Comparison of ENCODE assay signal across 10 mouse cellular contexts in genomic region chr4:130552312-130553120, GRCm38 (mm10). TPM values are rescaled to one million over a fixed set of nuclear protein-coding genes. Genes with fewer than 3 reads are reported as not detected.
DNase-seq lines count a peak whose midpoint lies in the region; ATAC-seq and TF ChIP-seq lines count a peak whose summit lies in the region.
"Had no signal": no experiment of that assay in that cellular context is flagged by ENCODE, and none has a peak within 500 bp of the region (broad histone marks: within the 10 kb centered on the region; RNA-seq: fewer than 3 reads in every experiment).

No protein-coding gene starts in this region.

- 20% methylated on average over 8 of the region's 8 CpGs for WGBS in intestine, embryonic 14.5 days
- 45% methylated on average over 8 of the region's 8 CpGs for WGBS in intestine, postnatal 0 days
- WGBS in hindbrain, embryonic 11.5 days = 27% methylated on average over 8 of the region's 8 CpGs
- WGBS in midbrain, embryonic 10.5 days = 41% methylated on average over 8 of the region's 8 CpGs

- no peaks in the 10 kb centered on the region for H3K27me3 ChIP-seq in intestine, embryonic 14.5 days (replicated peaks; ENCODE audit: control insufficient read depth, insufficient read depth, low read length)
- no peaks in the 10 kb centered on the region for H3K27me3 ChIP-seq in intestine, postnatal 0 days (replicated peaks; ENCODE audit: control insufficient read depth, insufficient read depth, low read length)
- H3K27me3 ChIP-seq in hindbrain, embryonic 11.5 days (ENCODE audit: control insufficient read depth, insufficient read depth, low read length) = no peaks in the 10 kb centered on the region
- no peaks in the 10 kb centered on the region for H3K27me3 ChIP-seq in midbrain, embryonic 10.5 days (ENCODE audit: low read depth, poor library complexity, severe bottlenecking)

- no peak overlapping the region for H3K4me3 ChIP-seq in intestine, embryonic 14.5 days (ENCODE audit: low read depth, low read length)
- H3K4me3 ChIP-seq in intestine, postnatal 0 days (ENCODE audit: low read depth, low read length) = no peak overlapping the region
- no peak overlapping the region for H3K4me3 ChIP-seq in hindbrain, embryonic 11.5 days (ENCODE audit: low read depth, low read length)
- H3K4me3 ChIP-seq in midbrain, embryonic 10.5 days = peak overlapping the region; percentile 18; the same call in 1 of the 2 replicates

- no peak overlapping the region for H3K27ac ChIP-seq in intestine, embryonic 14.5 days (ENCODE audit: low read depth)
- H3K27ac ChIP-seq in intestine, postnatal 0 days (ENCODE audit: low read depth, low read length) = no peak overlapping the region
- peak overlapping the region; percentile 72 for H3K27ac ChIP-seq in hindbrain, embryonic 11.5 days (ENCODE audit: low read depth, low read length)
- H3K27ac ChIP-seq in midbrain, embryonic 10.5 days (replicated peaks) = peak overlapping the region; percentile 80

- H3K36me3 ChIP-seq in intestine, embryonic 14.5 days (ENCODE audit: control insufficient read depth, insufficient read depth, low read length) = no peaks in the 10 kb centered on the region
- no peaks in the 10 kb centered on the region for H3K36me3 ChIP-seq in intestine, postnatal 0 days (ENCODE audit: control insufficient read depth, insufficient read depth)
- no peaks in the 10 kb centered on the region for H3K36me3 ChIP-seq in hindbrain, embryonic 11.5 days (ENCODE audit: control insufficient read depth, insufficient read depth, low read length)
- H3K36me3 ChIP-seq in midbrain, embryonic 10.5 days = peaks cover 24% of the 10 kb centered on the region
- H3K36me3 ChIP-seq: G1E had no signal

- TF ChIP-seq CTCF in intestine, postnatal 0 days (IDR thresholded peaks at IDR 0.05; ENCODE audit: low read depth) = no peak

- DNase-seq in intestine, embryonic 14.5 days (ENCODE audit: low spot score) = no peak
- peak; percentile 69 for DNase-seq in embryo, embryonic 10.5 days (ENCODE audit: low spot score)
- DNase-seq in hindbrain, embryonic 11.5 days (ENCODE audit: low spot score) = peak; percentile 59
- DNase-seq in midbrain, embryonic 10.5 days (ENCODE audit: low spot score) = peak; percentile 57
- no peak for DNase-seq in urinary bladder, postnatal 25 days (ENCODE audit: low spot score)
- no peak for DNase-seq in urinary bladder, postnatal 36 days (ENCODE audit: low spot score in 2 of 2)
- no peak for DNase-seq in kidney, postnatal 36 days
- DNase-seq: lung, adult 18-20 months had no signal

- no peaks in the 10 kb centered on the region for H3K9me3 ChIP-seq in intestine, embryonic 14.5 days (ENCODE audit: control insufficient read depth, low read length)
- no peaks in the 10 kb centered on the region for H3K9me3 ChIP-seq in intestine, postnatal 0 days (ENCODE audit: control insufficient read depth)
- no peaks in the 10 kb centered on the region for H3K9me3 ChIP-seq in hindbrain, embryonic 11.5 days (ENCODE audit: control insufficient read depth, low read length)
- no peaks in the 10 kb centered on the region for H3K9me3 ChIP-seq in midbrain, embryonic 10.5 days (replicated peaks)

- no peak overlapping the region for H3K9ac ChIP-seq in intestine, embryonic 14.5 days (ENCODE audit: low read length)
- H3K9ac ChIP-seq in intestine, postnatal 0 days (ENCODE audit: low read depth, low read length) = no peak overlapping the region
- H3K9ac ChIP-seq in hindbrain, embryonic 11.5 days (ENCODE audit: low read depth, low read length) = no peak overlapping the region; the same call in 1 of the 2 replicates

- H3K4me2 ChIP-seq in intestine, embryonic 14.5 days (ENCODE audit: low read length) = no peak overlapping the region
- no peak overlapping the region for H3K4me2 ChIP-seq in intestine, postnatal 0 days (replicated peaks; ENCODE audit: low read depth)
- 0 out of 2 replicates have a peak overlapping the region, but pooled peaks have one; percentile 14 for H3K4me2 ChIP-seq in hindbrain, embryonic 11.5 days (replicated peaks; ENCODE audit: low read depth, low read length)

- ATAC-seq in intestine, embryonic 14.5 days (replicated peaks; ENCODE audit: low FRiP score, low TSS enrichment, low read depth) = 0 out of 2 replicates have a peak, but pooled peaks have one; percentile 49
- no peak for ATAC-seq in intestine, postnatal 0 days
- peak; percentile 26; the same call in 1 of the 2 replicates for ATAC-seq in hindbrain, embryonic 11.5 days (ENCODE audit: low FRiP score)

- H3K4me1 ChIP-seq in intestine, embryonic 14.5 days (replicated peaks; ENCODE audit: control insufficient read depth, insufficient read depth, low read length) = peaks cover 13% of the 10 kb centered on the region
- H3K4me1 ChIP-seq in intestine, postnatal 0 days (replicated peaks; ENCODE audit: control insufficient read depth, insufficient read depth, low read length) = no peaks in the 10 kb centered on the region
- H3K4me1 ChIP-seq in hindbrain, embryonic 11.5 days (replicated peaks; ENCODE audit: control insufficient read depth, insufficient read depth, low read length) = peaks cover 20% of the 10 kb centered on the region
- peaks cover 93% of the 10 kb centered on the region for H3K4me1 ChIP-seq in midbrain, embryonic 10.5 days

RNA-seq across cellular contexts. Expression of gene Nkain1, which starts 21.5 kb away (rescaled TPM):
- 2.5 and 3.1 TPM in 2 replicates for polyA plus RNA-seq in intestine, embryonic 14.5 days (2014; fragmentation: Nextera tagmentation; extraction: Ambion mirVana)
- 0.09 and 0.20 TPM in 2 replicates for polyA plus RNA-seq in intestine, postnatal 0 days (2015; fragmentation: Nextera tagmentation; extraction: Ambion mirVana)
- polyA plus RNA-seq in hindbrain, embryonic 11.5 days (2014; fragmentation: Nextera tagmentation; extraction: Ambion mirVana) = 21.6 and 27.4 TPM in 2 replicates
- 5.1 and 5.9 TPM in 2 replicates for polyA plus RNA-seq in midbrain, embryonic 10.5 days (2016; fragmentation: Nextera tagmentation; extraction: Ambion mirVana)
- polyA plus RNA-seq: G1E had no signal

Comparison
In these comparisons a context has a peak if more than half of its experiments do, and no peak if none do; other contexts are left out.
1. DNase-seq: peak in embryo, embryonic 10.5 days (single experiment), hindbrain, embryonic 11.5 days (single experiment) and midbrain, embryonic 10.5 days (single experiment); none in intestine, embryonic 14.5 days (single experiment), urinary bladder, postnatal 25 days (single experiment), urinary bladder, postnatal 36 days (0 of 2) and kidney, postnatal 36 days (0 of 2).
2. H3K27ac ChIP-seq: peak in hindbrain, embryonic 11.5 days (single experiment) and midbrain, embryonic 10.5 days (single experiment); none in intestine, embryonic 14.5 days (single experiment) and intestine, postnatal 0 days (single experiment).